Mouse (Mus musculus) intestine, embryonic 16.5 days (tissue): ENCODE results near the gene Dnmbp. TPM values are rescaled to one million over a fixed set of nuclear protein-coding genes. Genes with fewer than 3 reads are reported as not detected.
"Not testable (repeated sequence)": the region's sequence is repeated elsewhere in the genome, so short reads cannot be mapped to it uniquely, and the experiment has no call there.

Experiments used
- ATAC-seq: fragments of 200-750 bp; cut with Nextera tagmentation; 2 replicates; pipeline ENCODE4 v1.8.0; 2017; ENCODE audit warnings: moderate TSS enrichment, moderate library complexity
- H3K27ac ChIP-seq: fragments of 300-500 bp; sonication (generic); 2 replicates; pipeline ENCODE4 v1.5.1; 2014; ENCODE audit warnings: mild to moderate bottlenecking, low read length
- H3K27me3 ChIP-seq: fragments of 300-500 bp; sonication (generic); replicated peaks from 2 replicates; pipeline ENCODE4 v1.6.1; 2014; ENCODE audit warnings: low read length, control low read depth, mixed read lengths; ENCODE audit not compliant: control insufficient read depth, insufficient read depth
- H3K36me3 ChIP-seq: fragments of 300-500 bp; sonication (generic); 2 replicates; pipeline ENCODE4 v1.6.1; 2014; ENCODE audit warnings: low read length, control low read depth; ENCODE audit not compliant: control insufficient read depth, insufficient read depth
- H3K4me1 ChIP-seq: fragments of 300-500 bp; sonication (generic); 2 replicates; pipeline ENCODE4 v1.6.1; 2014; ENCODE audit warnings: low read length, control low read depth, mixed read lengths; ENCODE audit not compliant: control insufficient read depth, insufficient read depth
- H3K4me2 ChIP-seq: fragments of 300-500 bp; sonication (generic); 2 replicates; pipeline ENCODE4 v1.6.1; 2014; ENCODE audit warnings: low read depth, low read length, control low read depth
- H3K4me3 ChIP-seq: fragments of 300-500 bp; sonication (generic); 2 replicates; pipeline ENCODE4 v1.5.1; 2014; ENCODE audit warnings: mild to moderate bottlenecking, low read length
- H3K9ac ChIP-seq: fragments of 300-500 bp; sonication (generic); 2 replicates; pipeline ENCODE4 v1.6.1; 2014; ENCODE audit warnings: low read depth, low read length
- H3K9me3 ChIP-seq: fragments of 300-500 bp; sonication (generic); 2 replicates; pipeline ENCODE4 v1.6.1; 2016; ENCODE audit warnings: low read length, control low read depth; ENCODE audit not compliant: control insufficient read depth
- WGBS: fragments of 180-500 bp; shearing (Covaris S2); extraction: QIAGEN DNeasy Blood & Tissue Kit; methylation state at CpG from one replicate; pipeline ENCODE4 v1.1.7; 2014; 5-methylcytosine and 5-hydroxymethylcytosine counted together
- polyA plus RNA-seq: library from polyadenylated mRNA; unstranded; fragments of >200 nt; fragmentation: Nextera tagmentation; extraction: Ambion mirVana; gene quantifications from 2 replicates; pipeline ENCODE4 v1.2.1, GENCODE M21; 2015

Dnmbp gene
- polyA plus RNA-seq, 1 experiment from 2014 or later = 34.3 TPM

DNA sequence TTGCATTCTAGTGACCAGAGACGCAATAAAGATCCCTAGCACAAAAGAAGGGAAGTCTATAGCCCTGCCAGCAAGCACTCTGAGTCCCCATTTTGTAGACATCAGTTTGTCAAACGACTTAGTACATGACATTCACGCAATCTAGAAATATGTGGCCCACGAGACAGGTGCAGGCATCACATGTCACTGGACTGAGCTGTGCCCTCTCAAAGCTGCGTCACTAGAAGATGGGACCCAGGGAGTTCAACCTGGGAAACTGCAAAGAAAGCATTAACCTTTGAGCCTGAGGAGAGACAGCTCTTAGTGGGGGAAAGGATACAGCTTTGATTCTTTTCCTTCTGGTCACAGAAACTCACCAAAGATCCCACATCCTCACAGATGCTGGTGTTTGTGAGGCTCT is 15.3 kb upstream of the Dnmbp start:
- H3K4me3 ChIP-seq = no peak overlapping the region
- WGBS = 76% methylated on average over 5 of the region's 5 CpGs

DNA sequence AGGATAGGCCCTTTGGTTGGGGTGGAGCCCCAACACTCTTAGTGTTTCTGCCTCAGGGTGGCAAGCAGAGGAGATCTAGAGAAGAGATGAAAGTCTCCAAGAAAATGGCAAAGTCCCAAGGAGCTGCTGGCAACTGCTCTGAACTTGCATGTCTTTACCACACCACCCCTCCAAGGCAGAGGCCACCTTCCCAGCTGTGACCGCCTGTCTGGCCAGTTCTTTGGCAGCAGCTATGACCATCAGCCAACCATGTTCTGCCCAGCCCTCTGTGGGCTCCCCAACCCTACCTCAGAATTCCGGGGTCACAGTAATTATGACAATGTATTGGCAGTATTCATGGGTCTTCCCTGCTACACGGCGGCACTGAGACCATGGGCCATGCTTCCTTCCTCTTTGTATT is 14.9 kb upstream of the Dnmbp start:
- H3K4me3 ChIP-seq = no peak overlapping the region
- no peak for ATAC-seq
- no peaks in the 10 kb centered on the region; the same call in 1 of the 2 replicates for H3K36me3 ChIP-seq
- H3K4me2 ChIP-seq = no peak overlapping the region
- no peak overlapping the region for H3K9ac ChIP-seq
- H3K27me3 ChIP-seq = no peaks in the 10 kb centered on the region
- no peaks in the 10 kb centered on the region for H3K9me3 ChIP-seq
- H3K4me1 ChIP-seq = peaks cover 11% of the 10 kb centered on the region
- no peak overlapping the region for H3K27ac ChIP-seq
- 88% methylated on average over 4 of the region's 4 CpGs for WGBS

More for the DNA sequence above, 15.3 kb upstream of the Dnmbp start:
- no peaks in the 10 kb centered on the region; the same call in 1 of the 2 replicates for H3K36me3 ChIP-seq
- no peak overlapping the region for H3K9ac ChIP-seq
- no peak overlapping the region for H3K4me2 ChIP-seq
- no peak for ATAC-seq
- no peak overlapping the region for H3K27ac ChIP-seq
- no peaks in the 10 kb centered on the region for H3K9me3 ChIP-seq
- peaks cover 11% of the 10 kb centered on the region for H3K4me1 ChIP-seq
- H3K27me3 ChIP-seq = no peaks in the 10 kb centered on the region

DNA sequence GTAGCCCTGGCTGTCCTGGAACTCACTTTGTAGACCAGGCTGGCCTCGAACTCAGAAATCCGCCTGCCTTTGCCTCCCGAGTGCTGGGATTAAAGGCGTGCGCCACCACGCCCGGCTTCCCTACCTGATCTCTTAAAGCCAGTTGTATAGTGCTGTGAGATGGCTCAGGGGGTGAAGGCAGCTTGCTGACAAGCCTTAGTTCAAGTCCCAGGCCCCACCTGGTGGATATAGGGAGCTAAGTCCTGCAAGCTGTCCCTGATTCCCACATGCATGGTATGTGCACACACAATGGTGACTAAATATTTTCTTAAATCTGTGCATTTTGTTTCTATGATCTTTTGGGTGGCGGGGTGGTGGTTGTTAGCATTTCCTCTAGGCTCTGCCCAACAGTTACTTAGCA is 12.9 kb upstream of the Dnmbp start:
- WGBS = 79% methylated on average over 8 of the region's 8 CpGs
- H3K36me3 ChIP-seq = not testable (repeated sequence)

DNA sequence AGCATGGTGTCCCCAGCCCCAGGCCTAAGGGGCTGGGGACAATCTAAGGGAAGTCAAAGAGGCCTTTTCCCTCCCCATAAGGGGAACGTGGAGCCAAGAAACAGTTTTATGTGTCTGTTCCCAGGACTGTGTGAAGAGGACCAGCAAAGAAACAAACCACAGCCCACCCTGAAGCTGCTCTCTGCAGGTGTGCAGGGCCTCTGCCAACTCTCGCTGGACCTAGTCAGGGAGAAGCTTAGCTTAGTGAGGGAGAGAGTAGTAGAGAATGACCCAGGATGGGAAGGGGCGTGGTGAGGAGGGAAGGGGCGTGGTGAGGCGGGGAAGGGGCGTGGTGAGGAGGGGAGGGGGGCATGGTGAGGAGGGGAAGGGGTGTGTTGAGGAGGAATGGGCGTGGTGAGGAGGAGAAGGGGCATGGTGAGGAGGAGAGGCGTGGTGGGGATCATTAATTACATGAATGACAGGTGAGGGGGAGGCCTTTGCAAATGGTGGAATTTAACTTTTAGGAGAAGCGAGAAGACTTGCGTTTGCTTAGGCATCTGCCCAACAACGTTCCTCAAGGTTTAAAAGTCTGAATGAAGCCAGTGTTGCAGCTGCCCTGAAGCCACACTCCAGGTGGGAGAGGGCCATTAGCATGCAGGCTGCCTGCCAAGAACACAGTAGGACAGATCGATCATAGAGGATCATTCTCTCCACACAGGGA is 9.3 kb upstream of the Dnmbp start:
- Histone ChIP-seq H3K9me3 (no peaks in the 10 kb centered on the region), H3K4me2 (no peak overlapping the region), H3K36me3 (no peaks in the 10 kb centered on the region), H3K9ac (no peak overlapping the region), H3K27ac (no peak overlapping the region), H3K4me1 (peaks cover 4% of the 10 kb centered on the region), H3K4me3 (no peak overlapping the region), H3K27me3 (no peaks in the 10 kb centered on the region)
- WGBS = 4% methylated on average over 12 of the region's 12 CpGs
- ATAC-seq = peak; percentile 48

More for the DNA sequence above, 12.9 kb upstream of the Dnmbp start:
- not testable (repeated sequence) for H3K4me2 ChIP-seq, H3K27ac ChIP-seq, H3K4me3 ChIP-seq, H3K27me3 ChIP-seq, H3K9ac ChIP-seq, H3K9me3 ChIP-seq, ATAC-seq
- peaks cover 10% of the 10 kb centered on the region for H3K4me1 ChIP-seq

DNA sequence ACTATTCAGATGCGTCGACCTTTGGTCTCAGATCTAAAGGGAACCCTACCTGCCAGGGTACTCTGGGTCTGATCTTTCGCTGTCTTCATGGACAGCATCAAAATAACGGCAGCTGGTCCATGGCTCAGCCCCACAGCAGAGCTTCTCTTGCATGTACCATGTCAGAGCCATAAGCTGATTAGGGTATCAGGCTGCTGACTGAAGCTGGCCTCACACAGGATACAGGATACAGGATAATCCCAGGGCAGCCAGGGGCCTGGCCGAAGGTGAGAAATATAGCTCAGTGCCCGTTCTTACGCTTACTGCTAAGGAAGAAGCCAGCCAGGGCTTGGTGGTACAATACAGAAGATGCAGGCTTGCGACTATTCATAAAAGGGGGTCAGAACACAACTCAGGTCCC is 4.6 kb upstream of the Dnmbp start:
- Histone ChIP-seq H3K36me3 (no peaks in the 10 kb centered on the region), H3K4me3 (no peak overlapping the region), H3K27ac (no peak overlapping the region), H3K9ac (no peak overlapping the region), H3K27me3 (no peaks in the 10 kb centered on the region), H3K4me1 (peaks cover 4% of the 10 kb centered on the region), H3K4me2 (no peak overlapping the region), H3K9me3 (no peaks in the 10 kb centered on the region)
- 86% methylated on average over 8 of the region's 8 CpGs for WGBS
- no peak for ATAC-seq

DNA sequence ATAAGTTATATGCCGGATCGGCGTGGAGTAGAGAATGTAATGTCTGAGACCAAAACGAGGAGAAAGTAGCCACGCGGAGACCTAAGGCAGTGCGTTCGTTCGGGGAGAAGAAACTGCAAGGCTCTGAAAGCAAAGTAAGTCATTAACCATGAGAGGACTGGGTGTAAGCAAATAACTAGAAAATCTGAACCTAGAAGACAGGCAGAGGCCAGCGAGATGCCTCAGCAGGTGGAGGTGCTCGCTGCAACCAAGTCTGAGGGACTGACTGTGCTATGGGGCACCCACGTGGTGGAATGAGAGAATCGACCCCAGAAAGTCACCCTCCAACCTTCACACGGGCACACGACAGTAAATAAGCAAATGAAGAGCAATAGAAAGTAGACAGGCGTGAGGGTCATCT is 3.1 kb upstream of the Dnmbp start:
- Histone ChIP-seq H3K36me3 (no peaks in the 10 kb centered on the region), H3K4me3 (no peak overlapping the region), H3K27ac (no peak overlapping the region), H3K4me2 (no peak overlapping the region), H3K9me3 (no peaks in the 10 kb centered on the region), H3K27me3 (no peaks in the 10 kb centered on the region), H3K4me1 (peaks cover 14% of the 10 kb centered on the region), H3K9ac (no peak overlapping the region)
- ATAC-seq = no peak
- WGBS = 61% methylated on average over 16 of the region's 16 CpGs

DNA sequence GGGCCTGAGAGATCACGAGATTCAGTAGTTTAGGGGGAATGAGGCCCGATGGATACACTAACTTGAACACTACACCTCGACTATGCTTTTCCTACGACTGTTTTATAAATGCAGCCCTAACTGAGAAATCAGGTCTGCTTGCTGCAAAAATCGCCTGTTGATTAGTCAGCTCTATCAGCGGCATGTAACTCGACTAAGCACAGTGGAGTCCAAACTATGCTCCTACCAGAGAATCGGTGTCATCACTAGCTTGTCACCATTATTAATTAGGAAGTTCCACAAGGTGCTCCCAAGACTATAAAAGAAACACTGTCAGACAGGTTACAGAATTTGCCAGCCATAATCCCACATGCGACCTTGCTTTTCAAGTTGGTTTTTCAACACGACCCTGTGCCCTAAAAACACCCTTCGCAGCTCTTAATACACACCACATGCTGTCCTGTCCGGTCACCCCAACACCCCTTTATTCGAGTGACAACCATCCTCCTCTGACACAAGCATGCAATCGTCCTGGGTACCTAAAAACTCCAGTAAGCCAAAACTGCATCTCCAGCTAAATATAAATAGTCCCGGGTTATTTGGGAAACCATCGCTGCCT is 721 bp downstream of the Dnmbp start:
- WGBS = 17% methylated on average over 16 of the region's 16 CpGs
- Histone ChIP-seq H3K9me3 (no peaks in the 10 kb centered on the region), H3K27me3 (no peaks in the 10 kb centered on the region), H3K4me3 (peak overlapping the region; percentile 68), H3K27ac (peak overlapping the region; percentile 52), H3K36me3 (no peaks in the 10 kb centered on the region), H3K4me2 (peak overlapping the region; percentile 77), H3K9ac (peak overlapping the region; percentile 89), H3K4me1 (peaks cover 17% of the 10 kb centered on the region)
- peak; percentile 24; the same call in 1 of the 2 replicates for ATAC-seq

DNA sequence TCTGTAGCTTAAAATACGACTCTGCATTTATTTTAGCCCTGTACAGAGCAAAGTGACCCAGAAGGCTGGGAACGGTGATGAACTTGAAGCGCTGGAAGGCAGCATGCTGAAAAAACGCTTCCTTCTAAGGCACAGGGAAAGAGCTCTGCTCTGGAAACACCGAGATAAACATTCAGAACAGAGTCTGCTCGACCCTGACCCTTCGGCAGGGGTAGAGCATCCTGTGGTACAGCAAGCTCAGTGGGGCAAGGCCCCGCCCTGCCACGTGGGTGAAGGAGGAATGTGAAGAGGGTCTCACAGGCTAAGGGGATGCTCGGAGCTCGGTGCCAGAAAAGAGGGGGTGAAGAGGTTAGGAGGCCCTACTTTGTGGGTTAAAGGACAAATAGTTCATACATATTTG is 1.6 kb downstream of the Dnmbp start:
- H3K27ac ChIP-seq = no peak overlapping the region

DNA sequence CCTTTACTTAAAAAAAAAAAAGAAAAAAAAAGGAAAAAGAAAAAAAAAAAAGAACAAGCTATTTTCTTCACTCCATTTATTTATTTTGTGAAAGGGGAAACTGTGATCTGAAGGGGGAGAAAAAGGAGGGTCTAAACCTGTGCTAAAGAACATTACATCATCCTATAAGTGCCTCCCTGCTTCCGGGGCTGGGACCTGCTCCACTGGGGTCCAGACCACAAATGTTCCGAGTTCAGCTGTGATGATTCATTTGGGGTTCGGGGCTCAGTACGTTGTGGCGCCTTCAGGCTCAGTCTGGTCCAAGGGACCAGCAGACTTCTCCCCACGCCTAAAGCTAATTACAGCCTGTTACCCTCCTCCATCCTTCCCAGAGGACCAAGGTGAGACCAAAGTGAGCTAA is 9.1 kb downstream of the Dnmbp start:
- Histone ChIP-seq H3K27ac (no peak overlapping the region), H3K4me1 (peaks cover 18% of the 10 kb centered on the region), H3K4me3 (no peak overlapping the region), H3K27me3 (no peaks in the 10 kb centered on the region), H3K9ac (no peak overlapping the region), H3K9me3 (no peaks in the 10 kb centered on the region; the same call in 1 of the 2 replicates), H3K4me2 (no peak overlapping the region), H3K36me3 (no peaks in the 10 kb centered on the region)
- WGBS = 90% methylated on average over 6 of the region's 6 CpGs
- no peak for ATAC-seq

More for the DNA sequence above, 1.6 kb downstream of the Dnmbp start:
- Histone ChIP-seq H3K4me1 (peaks cover 17% of the 10 kb centered on the region), H3K4me2 (peak overlapping the region; percentile 77; the same call in 1 of the 2 replicates), H3K4me3 (no peak overlapping the region; the same call in 1 of the 2 replicates), H3K9ac (peak overlapping the region; percentile 38; the same call in 1 of the 2 replicates), H3K9me3 (no peaks in the 10 kb centered on the region), H3K36me3 (no peaks in the 10 kb centered on the region), H3K27me3 (no peaks in the 10 kb centered on the region)
- 21% methylated on average over 11 of the region's 11 CpGs for WGBS
- ATAC-seq = no peak
